Mouse (Mus musculus): ENCODE results near the gene Gsdme. TPM values are rescaled to one million over a fixed set of nuclear protein-coding genes. Genes with fewer than 3 reads are reported as not detected.

Gsdme gene
- 1 to 10 TPM; 1.6 to 2.4 TPM for total RNA-seq (2021)
- long read RNA-seq, experiment 1, partial matches to known transcripts, result 2 of 11 reads
- long read RNA-seq, experiment 1, other reads (novel, unspliced or antisense), result 6 of 11 reads
- long read RNA-seq, experiment 2, partial matches to known transcripts, result 0 of 6 reads
- long read RNA-seq, experiment 2, other reads (novel, unspliced or antisense), result 3 of 6 reads

GRCm38 (mm10) chr6:50263670-50264069 is at the start of gene Gsdme:
Gene Gsdme, minus strand, starts transcription at chr6:50263862.
- no peak for DNase-seq

DNA sequence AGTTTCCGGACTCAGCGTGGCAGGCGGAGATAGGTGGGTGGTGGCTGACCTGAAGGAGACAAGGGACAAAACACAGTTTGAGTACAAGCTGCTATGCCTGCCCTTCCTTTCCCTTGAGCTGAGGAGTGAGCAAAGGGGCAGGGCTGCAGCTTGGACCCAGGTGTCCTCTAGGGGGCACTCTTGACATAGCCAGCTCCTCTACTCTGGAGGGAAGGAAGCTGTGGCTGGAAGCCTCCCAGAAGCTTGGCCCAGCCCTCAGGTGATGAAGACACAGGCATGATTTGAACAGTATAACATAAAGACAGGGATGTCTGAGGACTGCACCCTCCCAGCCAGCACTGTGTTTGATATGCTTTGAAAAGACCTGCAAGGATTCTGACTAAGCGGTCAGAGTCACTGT is 49.0 kb upstream of the Gsdme start:
- DNase-seq, result peak; percentile 78 to 83

DNA sequence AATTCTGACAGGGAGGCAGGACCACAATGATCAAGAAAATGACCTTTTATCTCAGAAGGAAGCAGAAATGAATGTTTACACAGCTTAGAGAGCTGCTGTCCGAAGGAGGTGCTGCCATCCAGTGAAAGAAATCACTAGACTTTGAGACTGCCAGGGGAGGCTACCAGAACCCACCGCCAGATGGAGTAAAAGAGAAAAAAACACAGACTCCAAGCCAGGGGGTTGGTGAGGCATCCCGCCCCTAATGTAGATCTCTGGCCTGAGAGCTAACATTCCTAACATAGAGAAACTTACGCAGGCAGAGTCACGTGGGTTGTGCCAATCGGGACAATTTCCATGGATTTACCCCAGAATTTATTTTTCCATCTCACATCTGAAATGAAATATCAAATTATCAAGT is 45.4 kb upstream of the Gsdme start:
- DNase-seq, result no peak

GRCm38 (mm10) chr6:50306625-50307024 is 43.0 kb upstream of the Gsdme start:
- DNase-seq, result no peak

DNA sequence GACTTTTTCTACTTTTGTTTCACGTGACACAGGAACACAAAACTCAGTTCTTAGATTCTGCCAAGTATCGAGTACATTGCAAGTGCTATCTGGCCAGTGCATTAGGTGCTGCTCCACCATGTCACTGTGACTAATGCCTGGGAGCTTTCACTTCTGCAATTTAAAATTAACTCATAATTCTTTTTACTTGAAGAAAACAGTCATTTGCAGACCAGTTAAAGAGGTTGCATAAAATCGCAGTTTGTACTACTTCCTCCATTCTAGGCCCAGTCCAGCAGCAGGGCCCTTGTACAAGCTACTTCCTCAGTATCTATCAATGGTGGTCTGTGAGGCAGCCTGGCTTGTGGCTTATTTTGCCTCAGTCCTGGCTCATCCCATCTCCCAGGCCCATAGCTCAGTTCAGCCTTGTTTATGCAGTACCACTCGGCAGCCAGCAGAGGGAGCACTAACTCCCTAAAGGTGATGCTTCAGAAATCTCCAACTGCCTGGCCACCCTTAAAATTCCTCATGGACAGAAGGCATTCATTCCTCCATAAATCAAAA is 41.4 kb upstream of the Gsdme start:
- peak; percentile 77 to 85 for DNase-seq

DNA sequence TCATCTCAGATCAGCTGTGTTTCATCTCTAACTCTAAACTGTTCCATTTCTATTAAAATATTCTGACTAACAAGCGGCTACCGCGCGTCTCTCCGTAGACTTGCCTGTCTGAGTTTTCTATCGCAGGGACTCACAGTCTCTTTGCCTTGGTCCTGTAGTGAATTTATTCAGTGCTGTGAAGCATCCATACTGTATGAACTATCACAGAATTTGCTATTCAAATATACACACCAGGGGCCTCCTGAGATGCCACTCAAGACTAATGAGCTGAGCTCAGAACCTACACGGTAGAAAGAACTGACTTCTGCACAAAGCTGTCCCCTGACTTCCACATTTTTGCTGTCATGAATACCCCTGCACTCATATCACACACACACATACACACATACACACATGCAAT is 37.5 kb upstream of the Gsdme start:
- DNase-seq, result no peak

DNA sequence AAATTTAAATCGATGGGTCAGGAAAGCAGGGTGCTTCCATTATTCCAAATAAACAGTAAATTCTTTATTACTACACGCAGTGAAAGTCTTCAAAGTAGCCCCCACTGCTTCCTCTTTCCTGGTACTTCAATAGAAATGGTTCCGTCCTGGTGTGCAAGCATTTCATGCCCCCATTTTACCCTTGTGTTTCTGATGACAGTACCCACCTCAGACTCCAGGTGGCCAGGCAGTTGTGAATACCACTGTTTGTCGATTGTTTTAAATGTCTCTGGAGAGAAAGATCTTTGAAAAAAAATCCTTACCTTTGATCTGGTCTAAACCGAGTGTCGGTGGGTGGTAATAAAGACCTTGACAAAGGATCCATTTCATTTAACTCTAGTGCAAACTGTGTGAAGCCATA is 37.0 kb upstream of the Gsdme start:
- no peak for DNase-seq

- DNase-seq, result no peak
These were observed 35.4 kb upstream of the Gsdme start for GRCm38 (mm10) chr6:50299071-50299470.

- DNase-seq, result peak; percentile 45 to 61
These were observed 34.0 kb upstream of the Gsdme start for GRCm38 (mm10) chr6:50297671-50298070.

- no peak for DNase-seq
These were observed 31.5 kb upstream of the Gsdme start for GRCm38 (mm10) chr6:50295136-50295535.

DNA sequence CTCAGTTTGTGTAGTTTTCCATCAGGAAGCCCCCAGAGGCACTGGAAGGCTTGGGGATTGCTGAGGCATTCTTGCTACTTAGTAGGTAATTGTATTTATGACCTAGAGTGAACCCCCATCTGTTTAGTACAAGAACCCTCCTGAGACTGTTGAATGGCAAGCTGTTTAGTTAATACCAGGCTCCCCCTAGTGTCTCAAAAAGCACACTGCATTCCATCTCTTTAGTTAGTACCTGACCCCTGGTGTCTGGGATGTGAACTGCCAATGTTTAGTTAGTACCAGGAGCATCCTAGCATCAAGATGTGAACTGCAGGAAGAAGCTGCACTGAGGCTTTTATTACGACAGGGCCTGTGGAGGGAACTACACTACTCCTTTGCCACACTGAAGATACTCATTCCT is 30.5 kb upstream of the Gsdme start:
- peak; percentile 44 to 79 for DNase-seq

GRCm38 (mm10) chr6:50291650-50292049 is 28.0 kb upstream of the Gsdme start:
- no peak for DNase-seq

- no peak for DNase-seq
These were observed 23.2 kb upstream of the Gsdme start for GRCm38 (mm10) chr6:50286881-50287280.

- DNase-seq, result no peak
These were observed 16.0 kb upstream of the Gsdme start for GRCm38 (mm10) chr6:50279642-50280041.

DNA sequence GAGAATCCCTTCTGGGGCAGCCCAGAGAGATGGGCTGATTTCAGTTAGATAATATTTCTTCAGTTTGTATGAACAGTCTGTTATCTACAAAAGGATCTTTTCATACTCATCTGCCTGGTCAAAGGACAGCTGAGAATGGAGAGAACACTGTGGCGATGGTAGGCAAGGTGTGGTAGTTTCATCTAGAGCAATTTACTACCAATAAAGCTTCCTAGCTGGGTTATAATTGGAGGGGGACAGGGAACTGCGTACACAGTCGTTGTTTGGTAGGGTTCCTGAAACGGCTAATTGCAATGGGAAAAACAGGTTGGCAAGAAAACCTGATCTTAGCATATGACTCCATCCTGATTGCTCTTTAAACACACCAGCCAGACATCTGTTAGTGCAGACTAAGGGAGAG is 10.3 kb upstream of the Gsdme start:
- no peak for DNase-seq

GRCm38 (mm10) chr6:50273416-50273815 is 9.8 kb upstream of the Gsdme start:
- no peak for DNase-seq

DNA sequence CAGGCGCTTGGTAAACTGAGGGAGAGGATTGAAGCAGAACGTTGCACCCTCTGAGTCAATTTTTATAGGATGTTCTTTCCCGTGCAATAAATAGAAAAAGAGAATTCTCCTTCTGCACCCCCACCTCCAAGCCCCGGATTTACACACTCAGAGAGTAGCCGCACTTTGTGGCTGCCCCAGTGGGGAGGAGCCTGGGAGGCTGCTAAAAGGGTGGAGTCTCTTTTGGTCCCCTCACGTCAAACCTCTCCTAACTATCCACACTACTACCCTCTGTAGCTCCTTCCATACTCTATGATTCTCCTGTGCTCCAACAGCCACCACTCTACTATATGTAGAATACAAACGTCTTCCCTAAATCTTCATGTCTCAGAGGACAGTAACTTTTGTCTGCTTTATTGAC is 1.4 kb downstream of the Gsdme start:
- no peak for DNase-seq

DNA sequence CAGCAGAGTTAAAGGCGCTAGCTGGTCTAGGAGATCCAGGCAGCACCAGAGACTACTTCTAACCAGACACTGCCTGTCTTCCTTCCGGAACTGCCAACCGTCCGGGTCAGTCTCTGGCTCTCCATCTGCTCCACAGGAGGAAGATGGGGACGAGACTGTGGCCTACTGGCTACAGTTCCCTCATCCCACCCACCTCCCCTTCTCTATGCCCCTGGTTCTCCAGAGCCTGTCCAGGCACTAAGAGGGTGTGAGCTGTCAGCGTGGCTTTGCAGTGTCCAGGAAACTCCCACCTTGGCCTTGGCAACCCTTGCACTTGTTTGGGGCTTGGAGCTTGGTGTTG is 1.8 kb downstream of the Gsdme start:
- DNase-seq, result no peak

GRCm38 (mm10) chr6:50261201-50261921 is 2.3 kb downstream of the Gsdme start:
- peak; percentile 89 to 91 for DNase-seq

DNA sequence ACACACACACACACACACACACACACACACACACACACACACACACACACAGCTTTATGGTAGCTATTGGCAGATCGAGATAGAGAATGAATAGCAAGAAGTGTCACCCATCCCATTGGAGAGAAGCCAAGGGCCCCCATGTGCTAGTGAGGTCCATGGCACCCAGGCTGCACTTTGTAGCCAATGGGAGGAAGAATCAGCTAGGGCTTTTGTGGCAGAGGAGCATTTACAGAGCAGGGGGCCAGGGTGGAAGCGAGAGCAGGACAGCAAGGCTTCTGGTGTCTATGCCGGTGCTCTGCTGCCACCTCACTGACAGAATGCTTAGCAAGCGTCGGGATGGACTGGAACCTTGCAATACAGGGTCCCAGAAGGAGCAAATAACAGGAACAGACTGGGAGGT is 8.3 kb downstream of the Gsdme start:
- DNase-seq, result no peak

- peak; percentile 78 to 79 for DNase-seq
These were observed 8.9 kb downstream of the Gsdme start for GRCm38 (mm10) chr6:50254723-50255184.

DNA sequence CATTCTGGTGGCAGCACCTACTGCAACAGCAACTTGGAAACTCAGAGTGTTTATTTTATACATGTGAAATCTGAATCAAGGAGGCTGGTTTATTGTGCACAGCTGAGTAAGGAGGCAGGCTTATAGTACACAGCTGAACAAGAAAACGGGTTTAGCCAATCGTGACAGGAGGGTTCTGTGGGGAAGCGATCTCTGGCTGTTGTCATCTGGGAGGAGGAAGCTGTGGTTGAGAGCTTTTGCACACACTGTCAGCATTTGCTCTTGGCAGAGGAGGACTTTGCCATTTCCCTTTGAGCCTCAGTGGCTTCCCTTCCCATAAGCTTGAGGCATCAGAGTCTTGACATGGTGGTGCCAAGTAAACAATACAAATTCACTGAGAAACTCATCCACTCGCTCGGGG is 11.0 kb downstream of the Gsdme start:
- DNase-seq, result no peak

DNA sequence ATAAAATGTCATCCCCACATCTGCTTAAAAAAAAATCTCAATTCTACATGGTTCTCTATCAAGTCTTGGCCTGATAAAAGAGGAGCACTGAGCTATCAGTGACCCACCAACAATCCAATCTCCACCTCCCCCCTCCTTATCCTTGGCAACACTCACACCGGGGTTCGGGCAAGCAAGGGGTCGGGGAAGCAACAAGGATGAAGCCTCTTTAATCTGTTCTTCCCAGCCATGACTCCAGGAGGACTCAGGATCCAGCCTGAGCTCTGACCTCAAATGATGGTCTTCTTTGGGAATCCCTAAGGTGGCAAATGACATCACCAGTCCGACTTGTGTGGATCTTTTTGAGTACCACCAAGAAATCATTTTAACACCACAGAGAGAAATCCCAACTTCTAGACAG is 15.9 kb downstream of the Gsdme start:
- DNase-seq, result no peak

DNA sequence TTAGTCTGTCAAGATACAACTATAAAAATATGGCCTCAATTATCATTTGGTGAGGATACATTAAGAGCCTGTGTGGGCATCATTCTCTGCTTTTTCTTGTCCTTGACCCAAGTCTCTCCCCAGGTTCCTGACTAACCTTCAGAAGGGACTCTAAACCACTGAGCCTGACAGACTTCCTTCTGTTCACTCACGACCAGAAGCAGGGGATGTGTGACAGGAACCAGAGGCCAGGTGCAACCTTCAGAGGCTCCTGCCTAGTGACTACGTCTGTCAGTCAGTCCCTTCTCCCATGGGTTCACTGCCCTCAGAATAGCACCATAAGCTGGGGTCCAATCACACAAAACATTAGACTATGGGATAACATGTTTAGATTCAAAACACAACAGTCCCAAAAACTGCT is 16.3 kb downstream of the Gsdme start:
- DNase-seq, result no peak
